ENCODE assay signal across 8 mouse cellular contexts in genomic region chr7:114317389-114317792, GRCm38 (mm10). TPM values are rescaled to one million over a fixed set of nuclear protein-coding genes. Genes with fewer than 3 reads are reported as not detected.
DNase-seq lines count a peak whose midpoint lies in the region; ATAC-seq and TF ChIP-seq lines count a peak whose summit lies in the region.

No protein-coding gene starts in this region.

- no peaks in the 10 kb centered on the region for H3K36me3 ChIP-seq in heart, embryonic 13.5 days
- H3K36me3 ChIP-seq in limb, embryonic 15.5 days: no peaks in the 10 kb centered on the region

- no peak for TF ChIP-seq POLR2A in olfactory bulb, adult 2 months (IDR thresholded peaks at IDR 0.05; ENCODE audit: insufficient read depth, low read depth, low read length)

- no peaks in the 10 kb centered on the region for H3K27me3 ChIP-seq in heart, embryonic 13.5 days (replicated peaks)
- H3K27me3 ChIP-seq in limb, embryonic 15.5 days: no peaks in the 10 kb centered on the region

- no peak overlapping the region for H3K4me2 ChIP-seq in heart, embryonic 13.5 days
- H3K4me2 ChIP-seq in limb, embryonic 15.5 days: no peak overlapping the region

- no peak overlapping the region for H3K4me3 ChIP-seq in heart, embryonic 13.5 days
- H3K4me3 ChIP-seq in limb, embryonic 15.5 days: no peak overlapping the region
- no peak overlapping the region for H3K4me3 ChIP-seq in olfactory bulb, adult 2 months (ENCODE audit: insufficient read depth, low read depth, low read length)

- peak overlapping the region; percentile 69 for H3K27ac ChIP-seq in heart, embryonic 13.5 days (replicated peaks)
- peak overlapping the region; percentile 74 for H3K27ac ChIP-seq in limb, embryonic 15.5 days
- H3K27ac ChIP-seq in olfactory bulb, adult 2 months (ENCODE audit: insufficient read depth, low read depth, low read length): 0 out of 2 replicates have a peak overlapping the region, but pooled peaks have one; percentile 40

- peak; percentile 95 for ATAC-seq in activated CD4-positive, CD25-positive, alpha-beta regulatory T cell, adult 4 months
- ATAC-seq in heart, embryonic 13.5 days (ENCODE audit: extremely low read depth, insufficient number of reproducible peaks, low FRiP score, low TSS enrichment): no peak
- no peak for ATAC-seq in limb, embryonic 15.5 days (ENCODE audit: insufficient number of reproducible peaks, low FRiP score, low TSS enrichment, low read depth)
- ATAC-seq in frontal cortex, adult (ENCODE audit: low TSS enrichment): no peak

- H3K9ac ChIP-seq in heart, embryonic 13.5 days: 0 out of 2 replicates have a peak overlapping the region, but pooled peaks have one; percentile 6
- no peak overlapping the region for H3K9ac ChIP-seq in limb, embryonic 15.5 days

- no peak for TF ChIP-seq CTCF in olfactory bulb, adult 2 months (IDR thresholded peaks at IDR 0.05; ENCODE audit: insufficient read depth, low read depth, low read length)

- H3K9me3 ChIP-seq in heart, embryonic 13.5 days: no peaks in the 10 kb centered on the region
- H3K9me3 ChIP-seq in limb, embryonic 15.5 days: no peaks in the 10 kb centered on the region

- H3K4me1 ChIP-seq in heart, embryonic 13.5 days: peaks cover 22% of the 10 kb centered on the region
- H3K4me1 ChIP-seq in limb, embryonic 15.5 days: peaks cover 18% of the 10 kb centered on the region; the same call in 1 of the 2 replicates
- no peaks in the 10 kb centered on the region for H3K4me1 ChIP-seq in olfactory bulb, adult 2 months (ENCODE audit: control insufficient read depth, insufficient read depth, low read length)

- peak; percentile 83 for DNase-seq in layer of hippocampus, adult 9-11 months
- no peak for DNase-seq in layer of hippocampus, postnatal 25 days (ENCODE audit: extremely low spot score in 1 of 2, low spot score in 1 of 2)
- DNase-seq in embryo, embryonic 10 days (ENCODE audit: low spot score): no peak

- WGBS in heart, embryonic 13.5 days: 28% methylated on average over 5 of the region's 5 CpGs
- WGBS in limb, embryonic 15.5 days: 39% methylated on average over 5 of the region's 5 CpGs
- 58% methylated on average over 5 of the region's 5 CpGs for WGBS in olfactory bulb, adult 2 months

RNA-seq across cellular contexts. Expression of gene Psma1, which starts 41.5 kb away (rescaled TPM):
- 100 to 1,000 TPM; 112 to 123 TPM for total RNA-seq in layer of hippocampus, postnatal 25 days (2021)
- polyA plus RNA-seq in activated CD4-positive, CD25-positive, alpha-beta regulatory T cell, adult 4 months (2017; shearing (Covaris generic)): 100 to 1,000 TPM; 277 to 308 TPM
- polyA plus RNA-seq in heart, embryonic 13.5 days (2015; fragmentation: Nextera tagmentation; extraction: Ambion mirVana): 327 and 356 TPM in 2 replicates
- 336 and 352 TPM in 2 replicates for polyA plus RNA-seq in limb, embryonic 15.5 days (2015; fragmentation: Nextera tagmentation; extraction: Ambion mirVana)
- not detected in 2 replicates for polyA plus RNA-seq in olfactory bulb, adult 2 months (2012; ENCODE audit: insufficient read depth, insufficient read length, low replicate concordance, missing spikeins)
